Mouse (Mus musculus) liver, adult 2 months (tissue): ENCODE measurements around the gene Dusp2. TPM values are rescaled to one million over a fixed set of nuclear protein-coding genes. Genes with fewer than 3 reads are reported as not detected.
A peak's percentile ranks its signal among the peaks of the same experiment; 100 is the strongest.

Experiments
- DNase-seq: peaks from one replicate; pipeline ENCODE4 v3.0.0-alpha.2; 2011; ENCODE audit warnings: low read depth, low spot score; ENCODE audit errors: extremely low read depth
- H3K27ac ChIP-seq: fragments of 200-500 bp; replicated peaks from 2 replicates; pipeline ENCODE4 v1.5.1; 2012; ENCODE audit warnings: low read depth, mild to moderate bottlenecking, control low read depth, inconsistent platforms, low read length; ENCODE audit not compliant: insufficient read depth
- H3K27me3 ChIP-seq: fragments of 200-500 bp; 2 replicates; pipeline ENCODE4 v1.6.1; 2012; ENCODE audit warnings: mild to moderate bottlenecking, moderate library complexity, low read length, inconsistent platforms; ENCODE audit not compliant: control insufficient read depth, insufficient read depth
- H3K36me3 ChIP-seq: fragments of 200-500 bp; 2 replicates; pipeline ENCODE4 v1.6.1; 2012; ENCODE audit warnings: low read length, inconsistent platforms; ENCODE audit not compliant: control insufficient read depth, insufficient read depth
- H3K4me1 ChIP-seq: fragments of 200-500 bp; 2 replicates; pipeline ENCODE4 v1.6.1; 2011; ENCODE audit warnings: low read length; ENCODE audit not compliant: control insufficient read depth, insufficient read depth
- H3K4me3 ChIP-seq: fragments of 200-500 bp; 2 replicates; pipeline ENCODE4 v1.5.1; 2011; ENCODE audit warnings: low read depth, mild to moderate bottlenecking, control low read depth, low read length, moderate library complexity; ENCODE audit not compliant: insufficient read depth
- H3K79me2 ChIP-seq: fragments of 200-500 bp; 2 replicates; pipeline ENCODE4 v1.6.1; 2012; ENCODE audit warnings: inconsistent platforms, mild to moderate bottlenecking, low read length, moderate library complexity; ENCODE audit not compliant: control insufficient read depth, insufficient read depth
- H3K9ac ChIP-seq: fragments of 200-500 bp; 2 replicates; pipeline ENCODE4 v1.6.1; 2012; ENCODE audit warnings: low read depth, mild to moderate bottlenecking, control low read depth, inconsistent platforms, low read length
- CTCF ChIP-seq: fragments of 200-500 bp; IDR thresholded peaks from 2 replicates; pipeline ENCODE4 v1.5.1; 2011; ENCODE audit warnings: low read depth, low read length, control low read depth
- POLR2A ChIP-seq: fragments of 200-500 bp; IDR thresholded peaks from 2 replicates; pipeline ENCODE4 v1.6.1; 2011; ENCODE audit warnings: low read length, control low read depth; ENCODE audit not compliant: insufficient read depth; ENCODE audit errors: extremely low read depth
- WGBS: fragments of 180-500 bp; shearing (Covaris S2); methylation state at CpG from one replicate; pipeline ENCODE4 v1.1.7; 2018; 5-methylcytosine and 5-hydroxymethylcytosine counted together
- polyA plus RNA-seq: library from polyadenylated mRNA; depleted of rRNA; stranded (reverse); fragments of >200 nt; gene quantifications from 2 replicates; pipeline ENCODE4 v1.2.3, GENCODE M21; 2012
- total RNA-seq: library from RNA; depleted of rRNA; stranded (reverse); fragments of >200 nt; gene quantifications from 2 replicates; pipeline ENCODE4 v1.2.3, GENCODE M21; 2014

Gene Dusp2
- total and polyA plus RNA-seq, 2 experiments: 0.37 to 0.83 TPM

DNA sequence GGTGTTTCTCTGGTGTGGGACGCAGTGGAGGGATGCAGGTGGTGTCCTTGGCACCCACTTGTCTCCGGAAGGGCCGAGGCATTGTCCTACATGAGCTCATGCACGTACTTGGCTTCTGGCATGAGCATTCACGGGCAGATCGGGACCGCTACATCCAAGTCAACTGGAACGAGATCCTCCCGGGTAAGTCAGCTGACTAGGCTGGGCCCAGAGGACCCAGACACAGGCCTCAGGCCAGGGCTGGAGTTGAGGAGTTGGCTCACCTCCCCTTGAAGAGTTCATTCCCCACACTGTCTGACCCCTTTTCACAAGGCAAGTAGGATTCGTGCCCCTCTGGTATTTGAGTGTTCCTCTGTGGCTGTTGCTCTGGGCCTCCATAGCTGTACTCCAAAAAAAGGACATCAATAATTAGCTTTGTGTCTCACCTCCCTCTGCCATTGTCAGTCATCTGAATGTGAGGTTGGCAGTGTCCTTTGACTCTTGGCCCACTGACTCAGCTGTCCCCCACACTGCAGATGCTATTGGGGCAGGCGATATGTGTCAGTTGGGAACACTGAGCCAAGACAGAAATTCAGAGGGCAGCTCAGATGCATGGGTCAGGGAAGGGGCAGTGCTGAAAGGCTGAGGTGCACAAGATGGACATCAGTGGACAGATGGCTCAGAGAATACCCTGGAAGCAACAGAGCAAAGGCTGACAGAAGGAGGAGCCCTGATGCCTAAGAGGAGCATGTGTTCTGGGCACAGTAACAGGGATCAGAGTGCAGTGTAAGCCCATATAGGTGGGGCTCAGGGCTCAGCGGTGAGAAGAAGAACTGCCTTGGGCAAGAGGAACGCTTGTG is 11.4 kb downstream of the Dusp2 start:
- no peaks in the 10 kb centered on the region for H3K27me3 ChIP-seq
- no peak overlapping the region for H3K27ac ChIP-seq
- no peaks in the 10 kb centered on the region for H3K36me3 ChIP-seq
- H3K79me2 ChIP-seq: no peaks in the 10 kb centered on the region
- H3K9ac ChIP-seq: no peak overlapping the region
- DNase-seq: no peak
- 76% methylated on average over 13 of the region's 13 CpGs for WGBS
- TF ChIP-seq CTCF: no peak
- no peak for TF ChIP-seq POLR2A
- H3K4me1 ChIP-seq: no peaks in the 10 kb centered on the region
- H3K4me3 ChIP-seq: no peak overlapping the region

DNA sequence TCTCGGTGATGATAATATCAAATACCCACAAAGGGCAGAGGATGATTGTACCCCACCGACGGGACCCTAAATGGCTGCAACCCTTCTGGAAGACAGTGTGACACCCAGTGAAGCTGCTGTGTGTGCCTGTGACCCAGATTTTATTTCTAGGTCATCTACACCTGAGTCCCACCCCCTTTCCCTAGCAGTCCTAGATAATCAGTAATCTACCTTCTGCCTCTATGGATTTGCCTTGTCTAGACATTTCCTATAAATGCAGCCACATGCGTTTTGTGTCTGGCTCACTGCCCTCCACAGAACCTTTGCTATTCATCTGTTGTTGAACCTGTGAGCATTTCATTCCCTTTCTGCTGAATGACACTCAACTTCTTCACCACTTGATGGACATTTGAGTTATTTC is 17.9 kb downstream of the Dusp2 start:
- Histone ChIP-seq H3K4me1 (peaks cover 4% of the 10 kb centered on the region; the same call in 1 of the 2 replicates), H3K27me3 (no peaks in the 10 kb centered on the region), H3K4me3 (no peak overlapping the region), H3K9ac (no peak overlapping the region), H3K79me2 (no peaks in the 10 kb centered on the region), H3K27ac (no peak overlapping the region), H3K36me3 (no peaks in the 10 kb centered on the region)
- no peak for TF ChIP-seq CTCF
- no peak for TF ChIP-seq POLR2A
- no peak for DNase-seq
- WGBS: 36% methylated on average over 4 of the region's 4 CpGs

DNA sequence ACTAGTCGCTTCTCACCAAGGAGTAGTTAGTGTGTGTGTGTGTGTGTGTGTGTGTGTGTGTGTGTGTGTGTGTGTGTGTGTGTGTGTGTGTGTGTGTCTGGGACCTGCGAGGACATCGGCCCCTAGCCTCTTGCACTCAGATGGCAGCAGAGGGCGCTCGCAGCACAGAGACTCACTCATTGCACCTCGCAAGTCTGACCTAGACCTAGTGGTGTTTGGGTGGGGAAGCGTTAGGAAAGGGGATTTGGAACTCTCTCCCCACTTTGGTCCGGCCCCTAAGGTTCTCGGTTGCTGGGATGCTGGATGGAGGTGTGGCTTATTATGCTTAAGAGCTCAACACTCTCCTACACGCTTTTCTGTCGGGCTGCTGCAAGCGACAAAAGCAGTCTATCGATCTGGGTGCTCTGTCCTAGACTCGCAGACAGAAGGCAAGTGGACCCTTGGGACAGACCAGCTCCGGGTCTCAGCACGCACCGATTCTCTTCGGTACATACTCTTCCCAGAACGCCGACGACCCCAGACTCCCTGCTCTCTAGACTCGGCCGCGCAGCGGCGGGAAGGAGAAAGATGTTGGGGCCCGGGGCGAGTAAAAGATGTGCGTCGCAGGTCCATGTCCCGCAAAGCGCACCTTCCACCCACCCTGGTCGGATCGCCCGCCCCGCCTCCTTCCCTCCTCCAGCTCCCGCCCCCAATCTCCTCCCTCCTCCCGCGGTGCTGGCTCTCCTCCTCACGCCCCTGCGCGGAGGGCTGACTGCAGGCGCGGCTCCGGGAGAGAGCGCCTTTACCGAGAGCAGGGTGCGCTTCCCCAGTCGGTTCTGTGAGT is 26.7 kb downstream of the Dusp2 start, which contains the start of gene Adra2b:
Adra2b (plus strand) TSS at position 750 of the 823 bp plus-strand sequence.
- peaks cover 11% of the 10 kb centered on the region for H3K27me3 ChIP-seq
- TF ChIP-seq CTCF (peak; percentile 94), POLR2A (no peak)
- WGBS: under 1% methylated on average over 49 of the region's 49 CpGs
- H3K36me3 ChIP-seq: no peaks in the 10 kb centered on the region
- H3K4me1 ChIP-seq: no peaks in the 10 kb centered on the region
- 0 out of 2 replicates have a peak within 1 kb of the TSS, but pooled peaks have one; percentile 17 for H3K27ac ChIP-seq
- no peaks in the 10 kb centered on the region for H3K79me2 ChIP-seq
- H3K4me3 ChIP-seq: peak within 1 kb of the TSS; percentile 55
- DNase-seq: peak; percentile 72
- H3K9ac ChIP-seq: peak within 1 kb of the TSS; percentile 51

DNA sequence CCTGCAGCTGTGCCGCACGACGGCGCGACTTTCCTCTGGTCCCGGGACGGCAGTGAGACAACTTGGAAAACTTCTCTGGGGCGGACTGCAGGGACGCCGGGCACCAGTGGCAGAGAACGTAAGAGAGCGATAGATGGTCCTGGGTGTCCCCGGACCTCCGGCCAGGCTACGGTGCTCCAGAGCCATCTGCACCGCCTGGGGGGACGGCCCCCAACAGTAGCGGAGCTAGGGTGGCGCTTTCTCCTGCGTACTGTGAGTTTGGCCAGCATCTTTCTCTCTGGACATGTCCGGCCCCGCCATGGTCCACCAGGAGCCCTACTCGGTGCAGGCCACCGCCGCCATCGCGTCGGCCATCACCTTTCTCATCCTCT is 27.3 kb downstream of the Dusp2 start:
- H3K4me1 ChIP-seq: no peaks in the 10 kb centered on the region
- H3K9ac ChIP-seq: peak overlapping the region; percentile 51
- no peaks in the 10 kb centered on the region for H3K79me2 ChIP-seq
- H3K36me3 ChIP-seq: no peaks in the 10 kb centered on the region
- 3% methylated on average over 28 of the region's 28 CpGs for WGBS
- 0 out of 2 replicates have a peak overlapping the region, but pooled peaks have one; percentile 17 for H3K27ac ChIP-seq
- H3K27me3 ChIP-seq: peaks cover 11% of the 10 kb centered on the region
- no peak for DNase-seq
- H3K4me3 ChIP-seq: peak overlapping the region; percentile 55
- TF ChIP-seq POLR2A (no peak), CTCF (no peak)

DNA sequence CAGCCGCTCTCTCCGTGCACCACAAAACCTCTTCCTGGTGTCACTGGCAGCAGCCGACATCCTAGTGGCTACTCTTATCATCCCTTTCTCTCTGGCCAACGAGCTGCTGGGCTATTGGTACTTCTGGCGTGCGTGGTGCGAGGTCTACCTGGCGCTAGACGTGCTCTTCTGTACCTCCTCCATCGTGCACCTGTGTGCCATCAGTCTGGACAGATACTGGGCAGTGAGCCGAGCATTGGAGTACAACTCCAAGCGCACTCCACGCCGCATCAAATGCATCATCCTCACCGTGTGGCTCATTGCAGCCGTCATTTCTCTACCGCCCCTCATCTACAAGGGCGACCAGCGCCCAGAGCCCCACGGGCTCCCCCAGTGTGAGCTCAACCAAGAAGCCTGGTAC is 27.7 kb downstream of the Dusp2 start:
- no peaks in the 10 kb centered on the region for H3K4me1 ChIP-seq

More for the DNA sequence above, 27.7 kb downstream of the Dusp2 start:
- Histone ChIP-seq H3K36me3 (no peaks in the 10 kb centered on the region), H3K9ac (peak overlapping the region; percentile 51), H3K27me3 (peaks cover 11% of the 10 kb centered on the region), H3K27ac (0 out of 2 replicates have a peak overlapping the region, but pooled peaks have one; percentile 17), H3K4me3 (peak overlapping the region; percentile 55), H3K79me2 (no peaks in the 10 kb centered on the region)
- TF ChIP-seq POLR2A (no peak), CTCF (no peak)
- no peak for DNase-seq
- WGBS: 7% methylated on average over 20 of the region's 20 CpGs
